Mouse (Mus musculus) hindbrain, embryonic 13.5 days (tissue): ENCODE results near the gene Ptov1. TPM values are rescaled to one million over a fixed set of nuclear protein-coding genes. Genes with fewer than 3 reads are reported as not detected.
A peak's percentile ranks its signal among the peaks of the same experiment; 100 is the strongest.

Experiments used
- ATAC-seq: fragments of 200-750 bp; cut with Nextera tagmentation; 2 replicates; pipeline ENCODE4 v1.8.0; 2017; ENCODE audit warnings: moderate TSS enrichment; ENCODE audit not compliant: low FRiP score
- H3K27ac ChIP-seq: fragments of 300-500 bp; sonication (generic); 2 replicates; pipeline ENCODE4 v1.5.1; 2015; ENCODE audit warnings: inconsistent platforms, mild to moderate bottlenecking, moderate library complexity
- H3K27me3 ChIP-seq: fragments of 300-500 bp; sonication (generic); 2 replicates; pipeline ENCODE4 v1.6.1; 2015; ENCODE audit warnings: mild to moderate bottlenecking, inconsistent platforms
- H3K36me3 ChIP-seq: fragments of 300-500 bp; sonication (generic); 2 replicates; pipeline ENCODE4 v1.6.1; 2015; ENCODE audit warnings: mild to moderate bottlenecking, inconsistent platforms
- H3K4me1 ChIP-seq: fragments of 300-500 bp; sonication (generic); replicated peaks from 2 replicates; pipeline ENCODE4 v1.6.1; 2015; ENCODE audit warnings: inconsistent platforms
- H3K4me2 ChIP-seq: fragments of 300-500 bp; sonication (generic); 2 replicates; pipeline ENCODE4 v1.6.1; 2015; ENCODE audit warnings: inconsistent platforms, mild to moderate bottlenecking, moderate library complexity
- H3K4me3 ChIP-seq: fragments of 300-500 bp; sonication (generic); 2 replicates; pipeline ENCODE4 v1.5.1; 2015; ENCODE audit warnings: mild to moderate bottlenecking, inconsistent platforms
- H3K9ac ChIP-seq: fragments of 300-500 bp; sonication (generic); 2 replicates; pipeline ENCODE4 v1.6.1; 2015; ENCODE audit warnings: mild to moderate bottlenecking, inconsistent platforms
- H3K9me3 ChIP-seq: fragments of 300-500 bp; sonication (generic); 2 replicates; pipeline ENCODE4 v1.6.1; 2016; ENCODE audit warnings: inconsistent platforms
- WGBS: fragments of 180-500 bp; shearing (Covaris S2); methylation state at CpG from one replicate; pipeline ENCODE4 v1.1.7; 2015; 5-methylcytosine and 5-hydroxymethylcytosine counted together
- polyA plus RNA-seq: library from polyadenylated mRNA; unstranded; fragments of >200 nt; fragmentation: Nextera tagmentation; extraction: Ambion mirVana; gene quantifications from 2 replicates; pipeline ENCODE4 v1.2.1, GENCODE M21; 2015

Gene Ptov1
- polyA plus RNA-seq, 1 experiment from 2014 or later: 495 TPM

DNA sequence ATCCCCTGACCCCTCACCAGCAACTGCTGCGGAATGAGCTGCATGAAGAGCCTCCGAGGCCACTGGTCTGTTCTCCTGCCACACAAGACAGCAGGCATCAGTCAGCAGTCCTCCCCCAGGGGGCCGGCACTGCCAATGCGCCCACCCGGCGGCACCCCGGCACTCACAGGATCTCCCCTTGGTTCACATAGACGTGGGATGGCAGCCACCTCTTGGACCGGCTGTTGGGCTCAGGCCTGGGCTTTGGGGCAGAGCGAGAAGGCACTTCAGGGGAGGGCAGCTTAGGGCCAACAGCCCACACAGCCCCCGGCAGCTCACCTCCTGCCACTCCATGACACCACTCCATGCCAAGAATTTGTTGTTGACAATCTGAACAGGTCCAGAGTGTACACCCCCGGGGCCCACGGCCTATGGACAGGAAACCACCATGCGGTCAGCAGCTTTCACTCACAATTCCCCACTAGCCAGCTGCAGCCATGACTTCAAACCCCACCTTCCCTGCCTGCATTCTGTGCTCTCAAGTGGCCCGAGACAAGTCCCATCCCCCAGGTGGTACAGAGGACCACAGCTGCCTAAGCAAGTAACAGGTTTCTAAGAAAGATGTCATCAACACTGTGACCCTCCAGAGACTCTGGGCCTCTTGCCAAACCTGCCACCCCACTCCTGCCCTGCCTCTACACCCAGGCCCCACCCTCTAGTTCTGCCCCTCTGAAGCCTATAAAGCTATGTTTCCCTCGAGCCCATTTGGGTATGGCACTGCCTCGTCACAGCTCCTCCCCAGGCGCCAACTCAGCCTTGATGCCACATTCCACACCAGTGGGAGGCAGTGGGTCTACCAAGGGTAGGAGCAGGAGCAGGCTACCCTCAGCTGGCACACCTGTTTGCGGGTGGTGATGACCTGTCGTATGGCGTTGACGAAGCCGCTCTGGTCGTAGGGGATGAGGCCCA is 4.7 kb downstream of the Ptov1 start:
- Histone ChIP-seq H3K27me3 (no peaks in the 10 kb centered on the region), H3K36me3 (peaks cover 60% of the 10 kb centered on the region), H3K4me3 (no peak overlapping the region), H3K4me1 (peaks cover 64% of the 10 kb centered on the region), H3K9ac (peak overlapping the region; percentile 35; the same call in 1 of the 2 replicates), H3K4me2 (peak overlapping the region; percentile 98; the same call in 1 of the 2 replicates), H3K27ac (0 out of 2 replicates have a peak overlapping the region, but pooled peaks have one; percentile 67), H3K9me3 (no peaks in the 10 kb centered on the region)
- WGBS: 88% methylated on average over 24 of the region's 24 CpGs
- no peak for ATAC-seq

DNA sequence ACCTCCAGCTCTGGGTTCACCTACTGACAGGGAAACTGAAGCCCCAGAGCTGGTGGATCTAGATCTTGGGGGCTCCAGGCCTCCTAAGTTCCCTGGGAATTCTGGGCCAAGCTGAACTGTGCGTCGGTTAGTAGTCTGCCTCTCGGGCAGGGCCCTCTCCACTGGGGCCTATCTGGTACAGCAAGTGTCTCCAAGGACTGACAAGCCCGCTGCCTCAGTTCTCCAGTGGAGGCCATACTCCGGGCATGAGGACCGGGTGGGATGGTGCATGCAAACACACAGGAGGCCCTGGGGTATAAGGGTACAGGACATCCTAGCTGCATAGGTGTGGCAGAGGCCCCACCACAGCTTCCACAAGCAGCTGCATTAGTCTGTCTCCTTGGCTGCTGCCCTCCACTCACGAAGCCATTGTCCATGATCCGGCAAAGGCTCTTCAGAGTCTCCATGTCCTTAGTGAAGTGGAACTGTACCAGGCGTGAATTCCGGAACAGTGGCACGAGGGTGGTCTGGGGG is 5.5 kb downstream of the Ptov1 start:
- H3K36me3 ChIP-seq: peaks cover 66% of the 10 kb centered on the region
- H3K4me1 ChIP-seq: peaks cover 72% of the 10 kb centered on the region
- no peaks in the 10 kb centered on the region for H3K9me3 ChIP-seq
- 89% methylated on average over 11 of the region's 11 CpGs for WGBS
- no peak for ATAC-seq
- no peak overlapping the region for H3K4me2 ChIP-seq
- no peak overlapping the region for H3K9ac ChIP-seq
- H3K27ac ChIP-seq: no peak overlapping the region
- no peak overlapping the region for H3K4me3 ChIP-seq
- no peaks in the 10 kb centered on the region for H3K27me3 ChIP-seq

DNA sequence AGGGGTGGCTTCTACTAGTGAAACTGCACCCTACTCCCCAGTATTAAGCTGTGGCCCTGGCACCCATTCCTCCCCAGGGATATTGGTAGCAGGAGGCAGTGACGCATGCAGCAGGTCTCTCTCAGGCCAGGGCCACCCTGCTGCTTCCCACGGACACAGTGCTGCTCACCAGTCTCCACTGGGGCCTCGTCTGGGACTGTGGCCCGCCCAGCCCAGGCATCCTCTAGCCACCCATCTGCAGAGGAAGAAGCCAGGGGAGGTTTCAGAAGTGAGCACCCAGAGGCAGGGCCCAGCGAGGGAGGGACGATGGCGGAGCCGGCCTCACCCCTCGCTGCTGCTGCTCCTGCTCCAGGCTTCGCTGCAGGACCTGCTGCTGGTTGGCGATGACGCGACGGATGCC is 6.4 kb downstream of the Ptov1 start:
- H3K27me3 ChIP-seq: no peaks in the 10 kb centered on the region
- H3K9ac ChIP-seq: no peak overlapping the region
- no peak overlapping the region for H3K4me2 ChIP-seq
- H3K36me3 ChIP-seq: peaks cover 66% of the 10 kb centered on the region
- no peak overlapping the region for H3K27ac ChIP-seq
- no peak overlapping the region; the same call in 1 of the 2 replicates for H3K4me3 ChIP-seq
- no peak for ATAC-seq
- WGBS: 88% methylated on average over 14 of the region's 14 CpGs
- no peaks in the 10 kb centered on the region for H3K9me3 ChIP-seq
- peaks cover 75% of the 10 kb centered on the region for H3K4me1 ChIP-seq

DNA sequence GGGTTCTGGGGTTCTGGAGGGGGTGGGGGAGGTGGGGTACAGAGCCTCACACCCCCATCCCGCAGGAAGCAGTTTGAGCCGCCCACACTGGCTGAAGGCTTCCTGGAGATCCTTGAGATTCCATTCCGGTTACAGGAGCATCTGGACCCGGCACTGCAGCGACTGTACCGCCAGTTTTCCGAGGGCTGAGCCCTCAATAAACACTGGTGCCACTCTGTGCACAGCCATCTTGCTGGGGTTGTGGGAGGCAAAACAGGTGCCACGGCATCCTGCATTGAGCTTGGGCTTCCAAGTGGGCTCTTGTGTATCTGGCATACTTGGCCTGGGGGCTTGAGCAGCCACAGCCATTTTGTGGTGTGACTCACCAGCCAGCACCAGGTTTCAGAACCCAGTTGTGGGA is 7.2 kb downstream of the Ptov1 start:
- ATAC-seq: no peak
- no peaks in the 10 kb centered on the region for H3K27me3 ChIP-seq
- H3K9ac ChIP-seq: no peak overlapping the region
- peaks cover 75% of the 10 kb centered on the region for H3K4me1 ChIP-seq
- no peaks in the 10 kb centered on the region for H3K9me3 ChIP-seq
- WGBS: 95% methylated on average over 8 of the region's 8 CpGs
- H3K27ac ChIP-seq: no peak overlapping the region
- peaks cover 66% of the 10 kb centered on the region for H3K36me3 ChIP-seq
- no peak overlapping the region for H3K4me2 ChIP-seq
- no peak overlapping the region for H3K4me3 ChIP-seq

DNA sequence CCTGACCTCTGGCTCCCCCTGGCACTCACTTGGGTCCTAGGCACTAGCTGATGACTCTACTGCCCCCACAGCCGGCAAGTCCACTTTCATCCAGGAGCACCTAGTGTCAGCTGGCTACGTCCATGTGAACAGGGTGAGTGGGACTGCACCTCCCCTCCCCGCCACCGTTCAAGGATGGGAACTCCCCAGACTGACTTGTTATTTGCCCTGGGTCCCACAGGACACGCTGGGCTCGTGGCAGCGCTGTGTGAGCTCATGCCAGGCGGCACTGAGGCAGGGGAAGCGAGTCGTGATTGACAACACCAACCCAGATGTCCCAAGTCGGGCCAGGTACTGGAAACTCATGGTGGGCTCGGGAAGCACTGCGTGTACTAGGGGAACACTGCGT is 8.2 kb downstream of the Ptov1 start:
- no peaks in the 10 kb centered on the region for H3K9me3 ChIP-seq
- peaks cover 68% of the 10 kb centered on the region for H3K4me1 ChIP-seq
- H3K27ac ChIP-seq: peak overlapping the region; percentile 46; the same call in 1 of the 2 replicates
- H3K36me3 ChIP-seq: peaks cover 63% of the 10 kb centered on the region
- no peak overlapping the region for H3K9ac ChIP-seq
- H3K4me2 ChIP-seq: no peak overlapping the region
- 74% methylated on average over 14 of the region's 14 CpGs for WGBS
- H3K4me3 ChIP-seq: no peak overlapping the region
- H3K27me3 ChIP-seq: no peaks in the 10 kb centered on the region
- ATAC-seq: no peak

DNA sequence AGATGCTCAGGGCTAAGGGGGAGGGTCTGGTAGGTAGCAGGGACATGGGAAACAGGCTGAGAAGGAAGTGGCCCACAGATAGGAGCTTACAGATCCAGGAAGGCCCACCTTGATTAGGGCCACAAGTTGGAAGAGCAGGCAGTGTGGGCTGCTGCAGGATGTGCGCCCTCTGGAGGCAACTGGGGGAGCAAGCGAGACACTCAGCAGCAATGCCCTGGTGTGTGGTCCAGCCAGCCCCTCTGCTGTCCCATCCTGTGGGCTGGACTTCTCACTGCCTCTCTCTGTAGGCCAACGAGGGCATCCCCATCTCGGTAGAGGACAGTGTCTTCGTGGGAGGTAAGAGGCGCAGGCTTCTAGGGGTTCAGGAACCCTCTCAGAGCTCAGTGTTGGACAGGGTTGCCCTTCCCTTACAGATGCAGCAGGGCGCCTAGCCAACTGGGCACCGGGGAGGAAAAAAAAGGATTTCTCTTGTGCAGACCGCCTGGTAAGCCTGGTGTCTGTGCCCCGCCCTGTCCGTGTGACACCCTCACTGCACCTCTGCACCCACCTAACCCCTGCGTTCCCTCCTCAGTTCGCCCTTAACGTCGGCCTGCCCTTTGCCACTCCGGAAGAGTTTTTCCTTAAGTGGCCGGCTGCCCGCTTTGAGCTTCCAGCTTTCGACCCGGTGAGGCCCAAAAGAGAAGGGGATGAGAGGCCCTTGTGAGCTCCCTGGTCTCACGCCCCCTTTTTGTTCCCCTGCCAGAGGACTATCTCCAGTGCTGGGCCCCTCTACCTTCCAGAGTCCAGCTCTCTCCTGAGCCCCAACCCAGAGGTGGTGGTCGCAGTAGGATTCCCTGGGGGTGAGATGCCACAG is 8.8 kb downstream of the Ptov1 start:
- ATAC-seq: 0 out of 2 replicates have a peak, but pooled peaks have one; percentile 16
- 0 out of 2 replicates have a peak overlapping the region, but pooled peaks have one; percentile 10 for H3K4me2 ChIP-seq
- H3K27ac ChIP-seq: peak overlapping the region; percentile 46; the same call in 1 of the 2 replicates
- WGBS: 60% methylated on average over 22 of the region's 22 CpGs
- H3K36me3 ChIP-seq: peaks cover 59% of the 10 kb centered on the region
- H3K27me3 ChIP-seq: no peaks in the 10 kb centered on the region
- no peaks in the 10 kb centered on the region for H3K9me3 ChIP-seq
- peaks cover 65% of the 10 kb centered on the region for H3K4me1 ChIP-seq
- H3K4me3 ChIP-seq: no peak overlapping the region
- H3K9ac ChIP-seq: peak overlapping the region; percentile 43; the same call in 1 of the 2 replicates

DNA sequence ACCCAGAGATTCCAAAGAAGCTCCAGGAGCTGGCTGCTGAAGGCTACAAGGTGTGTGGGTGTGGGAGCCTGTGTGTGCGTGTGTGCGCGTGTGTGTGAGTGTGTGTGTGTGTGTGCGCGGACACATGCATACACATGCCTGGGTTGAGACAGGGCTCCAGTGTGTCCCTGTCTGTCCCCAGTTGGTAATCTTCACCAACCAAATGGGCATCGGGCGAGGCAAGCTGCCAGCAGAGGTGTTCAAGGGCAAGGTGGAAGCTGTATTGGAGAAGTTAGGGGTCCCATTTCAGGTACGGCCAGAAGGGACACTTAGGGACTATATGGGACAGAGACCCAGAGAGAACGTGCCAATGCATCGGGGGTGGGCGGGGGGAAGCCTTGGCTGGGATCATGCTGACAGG is 9.7 kb downstream of the Ptov1 start:
- ATAC-seq: no peak
- no peak overlapping the region for H3K4me3 ChIP-seq
- no peaks in the 10 kb centered on the region for H3K9me3 ChIP-seq
- no peak overlapping the region for H3K27ac ChIP-seq
- no peaks in the 10 kb centered on the region for H3K27me3 ChIP-seq
- H3K4me2 ChIP-seq: no peak overlapping the region
- peaks cover 49% of the 10 kb centered on the region for H3K36me3 ChIP-seq
- 93% methylated on average over 11 of the region's 11 CpGs for WGBS
- H3K9ac ChIP-seq: 0 out of 2 replicates have a peak overlapping the region, but pooled peaks have one; percentile 43
- peaks cover 61% of the 10 kb centered on the region for H3K4me1 ChIP-seq

DNA sequence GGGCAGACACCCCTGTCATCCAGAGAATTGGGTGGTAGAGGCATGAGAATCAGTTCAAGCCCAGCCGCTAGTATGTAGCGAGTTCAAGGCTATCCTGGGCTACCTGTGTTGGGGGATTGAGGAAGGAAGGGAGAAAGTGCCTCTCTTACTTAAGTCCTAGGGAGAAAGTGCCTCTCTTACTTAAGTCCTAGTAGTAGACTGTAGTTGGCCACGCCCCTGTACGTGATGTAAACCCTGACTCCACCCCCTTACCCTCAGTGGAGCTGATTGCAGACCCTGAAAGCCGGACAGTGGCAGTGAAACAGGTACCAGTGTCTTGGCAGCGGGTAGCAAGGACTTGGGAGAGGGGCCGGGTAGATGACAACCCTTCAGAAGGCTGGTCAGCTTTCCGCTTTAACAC is 11.7 kb downstream of the Ptov1 start:
- Histone ChIP-seq H3K9me3 (no peaks in the 10 kb centered on the region), H3K4me3 (peak overlapping the region; percentile 70), H3K9ac (peak overlapping the region; percentile 92), H3K27ac (peak overlapping the region; percentile 96), H3K36me3 (peaks cover 33% of the 10 kb centered on the region), H3K4me2 (peak overlapping the region; percentile 92), H3K27me3 (no peaks in the 10 kb centered on the region), H3K4me1 (peaks cover 68% of the 10 kb centered on the region)
- WGBS: 31% methylated on average over 8 of the region's 8 CpGs
- no peak for ATAC-seq

DNA sequence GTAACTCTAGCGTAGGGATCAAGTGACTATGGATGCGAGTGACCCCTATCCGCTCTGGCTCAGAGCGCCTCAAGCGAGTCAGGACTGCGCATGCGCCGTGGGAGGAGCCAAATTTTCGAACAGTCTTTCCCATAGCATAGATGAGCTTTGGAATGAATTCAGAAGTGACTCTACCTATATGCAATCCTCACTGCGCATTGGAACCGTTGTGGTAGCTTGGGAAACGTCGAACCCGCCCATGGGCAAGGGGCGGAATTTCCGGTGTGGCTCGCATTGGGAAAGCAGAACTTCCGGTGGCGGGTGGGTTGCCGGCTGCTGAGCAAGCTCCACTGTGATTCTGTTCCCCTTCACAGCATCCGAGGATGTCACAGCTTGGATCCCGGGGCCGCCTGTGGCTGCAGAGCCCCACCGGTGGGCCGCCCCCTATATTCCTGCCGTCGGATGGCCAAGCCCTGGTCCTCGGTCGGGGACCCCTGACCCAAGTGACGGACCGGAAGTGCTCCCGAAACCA is 12.5 kb downstream of the Ptov1 start, which contains the start of gene Pnkp:
Pnkp (plus strand) TSS at position 98 of the 511 bp plus-strand sequence.
- peak; percentile 44 for ATAC-seq
- Histone ChIP-seq H3K4me3 (peak within 1 kb of the TSS; percentile 70), H3K27me3 (no peaks in the 10 kb centered on the region), H3K9me3 (no peaks in the 10 kb centered on the region), H3K4me2 (peak within 1 kb of the TSS; percentile 92), H3K9ac (peak within 1 kb of the TSS; percentile 92), H3K36me3 (peaks cover 30% of the 10 kb centered on the region), H3K27ac (peak within 1 kb of the TSS; percentile 96), H3K4me1 (peaks cover 76% of the 10 kb centered on the region)
- WGBS: under 1% methylated on average over 32 of the region's 32 CpGs

DNA sequence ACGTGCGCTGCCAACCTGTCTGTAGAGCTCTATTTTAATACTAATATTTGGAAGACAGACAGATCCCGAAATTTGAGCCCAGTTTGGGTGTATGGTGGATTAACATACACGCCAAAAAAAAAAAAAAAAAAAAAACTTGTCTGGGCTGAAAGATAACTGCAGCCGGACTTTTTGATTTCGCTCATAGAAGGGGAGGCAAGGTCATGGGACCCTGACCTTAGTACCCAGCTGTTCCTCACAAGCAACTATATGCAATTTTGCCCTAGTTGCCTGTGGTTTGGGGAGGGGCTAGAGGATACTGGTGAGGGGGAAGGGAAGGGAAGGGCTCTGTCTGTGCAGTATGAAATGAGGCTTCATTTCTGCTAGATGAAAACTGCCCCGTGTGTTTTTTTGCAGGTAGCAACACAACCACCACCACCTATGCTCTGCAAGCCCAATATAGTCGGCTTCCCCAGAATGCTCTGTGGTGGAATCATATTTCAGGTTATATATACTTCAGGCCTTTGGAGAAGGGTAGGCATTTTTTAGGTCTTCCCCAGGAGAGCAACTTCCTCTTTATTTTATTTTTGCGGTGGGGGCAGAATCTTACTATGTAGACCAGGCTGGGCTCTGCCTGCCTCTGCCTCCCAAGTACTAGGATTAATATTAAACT is 13.2 kb downstream of the Ptov1 start:
- H3K36me3 ChIP-seq: peaks cover 28% of the 10 kb centered on the region
- H3K27ac ChIP-seq: peak overlapping the region; percentile 96
- H3K4me2 ChIP-seq: peak overlapping the region; percentile 92
- peak overlapping the region; percentile 92; the same call in 1 of the 2 replicates for H3K9ac ChIP-seq
- H3K4me1 ChIP-seq: peaks cover 81% of the 10 kb centered on the region
- ATAC-seq: no peak
- 69% methylated on average over 9 of the region's 9 CpGs for WGBS
- H3K27me3 ChIP-seq: no peaks in the 10 kb centered on the region
- H3K9me3 ChIP-seq: no peaks in the 10 kb centered on the region
- peak overlapping the region; percentile 70 for H3K4me3 ChIP-seq

DNA sequence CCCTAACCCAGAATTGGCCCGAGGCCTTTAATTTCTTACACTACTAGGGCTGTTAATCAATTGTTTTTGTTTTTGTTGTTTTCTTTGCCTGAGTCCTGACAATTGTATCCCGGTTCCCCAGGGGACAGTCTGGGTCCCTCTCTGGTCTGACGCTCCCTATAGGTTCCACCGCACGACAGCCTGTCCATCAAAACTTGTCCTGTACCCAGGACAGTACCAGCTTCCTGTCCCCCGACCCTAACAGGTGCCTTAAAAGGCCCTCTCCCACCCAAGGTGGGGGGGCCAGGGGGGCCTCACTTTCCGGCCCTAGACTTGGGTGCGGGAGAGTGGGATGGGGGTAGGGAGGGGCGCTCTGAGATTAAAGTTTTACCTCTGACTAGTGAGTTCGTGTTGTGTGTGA is 14.6 kb downstream of the Ptov1 start:
- peak overlapping the region; percentile 45 for H3K4me3 ChIP-seq
- H3K9ac ChIP-seq: peak overlapping the region; percentile 78
- H3K27me3 ChIP-seq: no peaks in the 10 kb centered on the region
- ATAC-seq: no peak
- peaks cover 22% of the 10 kb centered on the region for H3K36me3 ChIP-seq
- no peaks in the 10 kb centered on the region for H3K9me3 ChIP-seq
- 37% methylated on average over 10 of the region's 10 CpGs for WGBS
- H3K27ac ChIP-seq: peak overlapping the region; percentile 95
- peaks cover 79% of the 10 kb centered on the region for H3K4me1 ChIP-seq
- H3K4me2 ChIP-seq: peak overlapping the region; percentile 72
